Mouse (Mus musculus) gastrocnemius, postnatal 36 days (tissue): ENCODE results near the gene Mcpt1. TPM values are rescaled to one million over a fixed set of nuclear protein-coding genes. Genes with fewer than 3 reads are reported as not detected.
"Not testable (repeated sequence)": the region's sequence is repeated elsewhere in the genome, so short reads cannot be mapped to it uniquely, and the experiment has no call there.

Experiments
- DNase-seq, 2 experiments: peaks; one replicate each; pipeline ENCODE4 v3.0.0; 2022
- intact Hi-C: fragments of 180-260 bp; cut with DNase I; formaldehyde crosslinking; loops from one replicate; pipeline ENCODE4 v1.15.1; 2025
- long read RNA-seq, 2 experiments: library from polyadenylated mRNA; stranded (forward); transcript quantifications; one replicate each; pipeline ENCODE4 v2.0.0; 2021
- total RNA-seq, 2 experiments: library from RNA; stranded (reverse); gene quantifications; 2 replicates each; pipeline ENCODE4 v1.2.3; 2021

Mcpt1 gene
- total RNA-seq: not detected
- long read RNA-seq, experiment 1: 0 reads
- long read RNA-seq, experiment 2: 0 reads

DNA sequence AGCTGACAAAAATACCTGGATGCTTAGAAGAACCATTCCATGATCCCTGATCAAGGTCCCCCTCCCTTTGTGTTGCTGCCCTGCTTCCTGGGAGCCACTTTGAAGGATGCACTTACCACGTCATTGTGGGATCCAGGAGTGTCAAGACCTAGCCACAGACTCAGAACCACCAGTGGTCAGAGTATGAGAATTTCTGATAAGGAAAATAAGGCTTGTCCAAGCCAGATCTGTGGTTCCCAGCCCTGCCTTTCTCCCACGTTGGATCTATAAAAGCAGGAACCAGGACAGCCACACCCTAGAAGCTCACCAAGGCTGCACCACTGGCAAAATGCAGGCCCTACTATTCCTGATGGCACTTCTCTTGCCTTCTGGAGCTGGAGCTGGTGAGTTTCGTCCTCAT is at the start of gene Mcpt1:
TSS of gene Mcpt1 (plus strand) at position 301 of the 400 bp plus-strand sequence.
- intact Hi-C loops: not testable (repeated sequence)

DNA sequence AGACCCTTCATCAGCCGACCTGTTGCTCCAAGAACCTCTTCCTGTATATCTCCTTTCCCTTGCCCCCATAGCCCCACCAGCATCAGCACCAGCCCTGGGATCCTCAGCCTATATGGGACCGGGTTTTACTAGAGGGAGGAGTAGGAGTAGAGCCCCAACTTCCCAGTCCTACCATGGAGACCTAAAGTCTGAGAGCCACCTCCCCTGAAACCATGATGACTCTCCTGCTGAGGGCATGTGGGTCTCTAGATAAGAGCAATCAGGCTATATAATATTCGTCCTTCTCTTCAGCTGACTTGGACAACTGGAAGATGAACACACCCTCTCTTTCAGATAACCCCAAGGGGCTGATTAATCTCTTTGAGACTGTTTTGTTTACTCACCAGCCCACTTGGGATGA is 30.3 kb upstream of the Mcpt1 start:
- intact Hi-C loops, DNase-seq: not testable (repeated sequence)

More for the DNA sequence above, at the start of gene Mcpt1:
- DNase-seq: not testable (repeated sequence)

DNA sequence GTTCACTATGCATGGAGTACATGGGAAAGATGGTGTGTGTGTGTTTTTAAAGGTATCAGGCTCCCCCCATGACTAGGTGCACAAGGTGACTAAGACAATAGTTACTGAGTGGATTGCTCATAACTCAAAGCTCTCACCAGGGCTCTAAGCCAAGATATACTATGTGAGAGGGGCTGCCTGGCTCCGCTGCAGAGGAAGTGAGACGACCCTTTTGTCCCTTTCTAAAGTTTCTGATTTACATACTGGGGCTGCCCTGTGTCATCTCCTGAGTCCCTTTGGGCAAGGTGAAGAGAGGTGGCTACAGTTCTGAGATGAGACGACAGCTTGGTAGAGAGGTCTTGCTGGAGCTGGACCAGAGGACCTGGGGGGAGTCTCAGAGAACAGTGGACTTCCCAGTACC is 4.6 kb upstream of the Mcpt1 start:
- intact Hi-C loops: no loop called here
- DNase-seq: no peak

DNA sequence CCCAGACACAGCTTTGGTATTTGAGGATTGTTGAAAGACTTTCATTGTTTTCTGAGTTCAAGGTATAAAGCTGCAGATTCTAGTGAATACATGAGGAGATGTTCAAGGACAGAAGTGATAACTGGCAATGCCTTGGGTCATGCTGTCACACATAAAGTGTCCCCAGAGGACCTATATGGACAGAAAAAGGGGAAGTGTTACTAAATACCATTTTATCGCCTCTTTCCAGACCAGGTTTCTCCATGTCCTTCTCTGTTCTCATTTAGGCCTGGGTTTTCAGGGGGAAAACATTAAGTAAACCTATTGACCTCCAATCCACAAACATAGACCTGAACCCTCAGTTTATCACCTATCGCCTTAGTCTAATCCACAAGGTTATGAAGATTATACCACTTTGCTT is 3.8 kb upstream of the Mcpt1 start:
- DNase-seq: no peak
- intact Hi-C loops: no loop called here

DNA sequence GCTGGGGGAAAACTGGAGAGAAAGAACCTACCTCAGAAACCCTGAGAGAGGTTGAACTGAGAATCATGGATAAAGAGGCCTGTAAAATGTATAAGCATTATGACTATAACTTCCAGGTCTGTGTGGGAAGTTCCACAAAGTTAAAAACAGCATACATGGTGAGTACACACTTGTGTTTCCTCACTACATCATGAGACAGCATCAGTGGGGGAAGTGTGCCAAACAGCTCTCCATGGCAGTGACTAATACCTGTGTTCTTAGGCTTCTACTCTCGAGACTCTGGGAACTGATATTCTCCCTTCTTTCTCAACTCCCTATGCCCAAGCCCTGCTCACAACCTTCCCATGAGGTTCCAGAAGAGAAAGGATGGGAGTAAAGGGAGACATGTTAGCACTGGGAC is 1.7 kb downstream of the Mcpt1 start:
- intact Hi-C loops: no loop called here
- no peak for DNase-seq

DNA sequence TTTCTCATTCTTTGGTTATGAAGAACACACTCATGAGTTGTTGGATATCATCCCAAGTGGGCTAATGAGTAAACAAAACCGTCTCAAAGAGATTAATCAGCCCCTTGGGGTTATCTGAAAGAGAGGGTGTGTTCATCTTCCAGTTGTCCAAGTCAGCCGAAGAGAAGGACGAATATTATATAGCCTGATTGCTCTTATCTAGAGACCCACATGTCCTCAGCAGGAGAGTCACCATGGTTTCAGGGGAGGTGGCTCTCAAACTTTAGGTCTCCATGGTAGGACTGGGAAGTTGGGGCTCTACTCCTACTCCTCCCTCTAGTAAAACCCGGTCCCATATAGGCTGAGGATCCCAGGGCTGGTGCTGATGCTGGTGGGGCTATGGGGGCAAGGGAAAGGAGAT is 3.5 kb downstream of the Mcpt1 start:
- DNase-seq, intact Hi-C loops: not testable (repeated sequence)

DNA sequence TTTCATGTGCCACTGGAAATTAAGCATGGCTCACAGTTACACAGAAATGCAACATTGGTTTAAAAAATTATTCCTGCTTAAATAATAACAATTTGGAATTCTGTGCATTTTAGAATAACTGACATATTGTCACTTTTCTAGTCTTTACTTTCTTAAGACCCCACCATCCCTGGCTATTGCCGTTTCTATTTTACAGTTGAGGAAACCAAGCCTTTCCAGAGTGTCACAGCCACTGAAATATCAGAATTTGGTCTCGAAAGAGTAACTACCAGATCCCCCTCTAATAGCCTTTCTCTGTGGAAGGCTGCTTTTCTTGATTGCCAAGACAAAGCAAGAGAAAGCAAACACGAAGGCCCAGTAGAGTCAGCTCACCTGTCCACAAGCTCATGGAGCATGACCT is 12.6 kb downstream of the Mcpt1 start, which contains the start of gene Mcpt9:
TSS of gene Mcpt9 (minus strand) at position 101 of the 400 bp plus-strand sequence.
- intact Hi-C loops, DNase-seq: not testable (repeated sequence)

DNA sequence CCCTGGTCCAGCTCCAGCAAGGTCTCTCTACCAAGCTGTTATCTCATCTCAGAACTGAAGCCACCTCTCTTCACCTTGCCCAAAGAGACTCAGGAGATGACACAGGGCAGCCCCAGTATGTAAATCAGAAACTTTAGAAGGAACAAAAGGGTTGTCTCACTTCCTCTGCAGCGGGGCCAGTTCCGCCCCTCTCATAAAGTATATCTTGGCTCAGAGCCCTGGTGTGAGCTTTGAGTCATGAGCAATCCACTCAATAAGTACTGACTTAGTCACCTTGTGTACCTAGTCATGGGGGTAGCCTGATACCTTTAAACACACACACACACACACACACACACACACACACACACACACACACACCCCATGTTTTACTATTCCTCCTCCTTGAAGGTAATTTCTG is 16.7 kb downstream of the Mcpt1 start:
- intact Hi-C loops: no loop called here
- DNase-seq: no peak

DNA sequence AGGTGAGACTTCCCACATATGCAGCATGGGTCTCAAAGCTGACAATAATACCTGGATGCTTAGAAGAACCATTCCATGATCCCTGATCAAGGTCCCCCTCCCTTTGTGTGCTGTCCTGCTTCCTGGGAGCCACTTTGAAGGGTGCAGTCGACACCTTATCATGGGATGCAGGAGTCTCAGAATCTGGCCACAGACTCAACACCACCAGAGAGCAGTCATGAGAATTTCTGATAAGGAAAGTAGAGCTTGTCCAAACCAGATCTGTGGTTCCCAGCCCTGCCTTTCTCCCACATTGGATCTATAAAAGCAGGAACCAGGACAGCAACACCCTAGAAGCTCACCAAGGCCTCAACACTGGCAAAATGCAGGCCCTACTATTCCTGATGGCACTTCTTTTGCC is 24.0 kb downstream of the Mcpt1 start, which contains the start of gene Mcpt2:
TSS of gene Mcpt2 (plus strand) at position 250 of the 400 bp plus-strand sequence.
- intact Hi-C loops, DNase-seq: not testable (repeated sequence)

DNA sequence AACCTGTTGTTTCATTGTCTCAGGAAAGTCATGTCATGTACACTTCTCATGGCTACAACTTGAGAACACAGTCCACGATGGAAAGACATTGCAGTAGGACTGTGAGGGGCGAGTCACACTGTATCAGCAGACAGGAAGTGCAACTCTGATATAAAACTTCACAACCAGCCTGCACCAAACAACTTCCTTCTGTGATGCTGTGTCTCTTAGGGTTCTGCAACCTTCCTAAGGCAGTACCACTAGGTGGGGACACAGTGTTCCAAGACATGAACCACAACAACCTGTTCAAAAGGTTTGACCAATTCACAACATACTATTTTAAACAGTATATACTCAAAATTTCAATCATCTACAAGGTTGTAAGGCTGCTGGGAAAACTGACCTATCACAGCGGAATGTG is 37.6 kb downstream of the Mcpt1 start:
- no peak for DNase-seq
- intact Hi-C loops: no loop called here

DNA sequence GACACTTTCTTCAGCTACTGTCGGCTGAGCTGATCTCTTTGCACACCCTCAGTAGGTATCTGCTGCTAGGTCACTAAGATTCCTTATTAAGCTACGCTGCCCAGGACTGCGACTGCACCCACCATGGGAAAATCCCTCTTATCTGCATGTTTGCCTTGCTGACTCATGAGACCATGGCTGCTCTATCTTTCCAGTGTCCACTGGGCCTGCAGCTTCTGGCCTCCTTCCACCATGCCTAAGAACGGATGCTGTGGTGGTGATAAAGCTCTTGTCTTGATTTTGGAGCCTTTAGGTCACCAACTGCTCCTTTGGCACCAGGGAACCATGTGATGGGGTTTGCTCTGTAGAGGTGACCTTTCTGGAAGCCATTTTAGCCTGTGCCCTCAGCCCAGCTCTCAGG is 40.0 kb downstream of the Mcpt1 start:
- no peak for DNase-seq
- intact Hi-C loops: no loop called here

DNA sequence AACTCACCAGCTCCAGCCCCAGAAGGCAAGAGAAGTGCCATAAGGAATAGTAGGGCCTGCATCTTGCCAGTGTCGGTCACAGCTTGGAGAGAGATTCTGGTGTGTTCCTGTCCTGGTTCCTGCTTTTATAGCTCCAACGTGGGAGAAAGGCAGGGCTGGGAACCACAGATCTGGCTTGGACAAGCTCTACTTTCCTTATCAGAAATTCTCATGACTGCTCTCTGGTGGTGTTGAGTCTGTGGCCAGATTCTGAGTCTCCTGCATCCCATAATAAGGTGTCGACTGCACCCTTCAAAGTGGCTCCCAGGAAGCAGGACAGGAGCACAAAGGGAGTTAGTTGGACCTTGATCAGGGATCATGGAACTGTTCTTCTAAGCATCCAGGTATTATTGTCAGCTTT is 44.4 kb downstream of the Mcpt1 start, which contains the start of gene Mcpt4:
TSS of gene Mcpt4 (minus strand) at position 101 of the 400 bp plus-strand sequence.
- DNase-seq, intact Hi-C loops: not testable (repeated sequence)

Other genes with a start within 250 kb of the Mcpt1 start
- gene Adcy4, start 233.9 kb upstream of the Mcpt1 start, total RNA-seq: 1 to 10 TPM; 5.3 to 6.5 TPM
- under 1 TPM; 0.59 to 0.67 TPM for gene Ripk3, start 229.1 kb upstream of the Mcpt1 start, total RNA-seq
- 1 to 10 TPM; 3.3 TPM for gene Nfatc4, start 194.8 kb upstream of the Mcpt1 start, total RNA-seq
- gene Nynrin, start 164.0 kb upstream of the Mcpt1 start, total RNA-seq: 1 to 10 TPM; 2.1 to 2.7 TPM
- gene Cbln3, start 133.6 kb upstream of the Mcpt1 start, total RNA-seq: not detected
- 1 to 10 TPM; 6.0 to 7.5 TPM for gene Khnyn, start 133.0 kb upstream of the Mcpt1 start, total RNA-seq
- 100 to 1,000 TPM; 111 to 122 TPM for gene Sdr39u1, start 117.7 kb upstream of the Mcpt1 start, total RNA-seq
- gene Cma1, start 73.3 kb upstream of the Mcpt1 start, total RNA-seq: 1 to 10 TPM; 2.3 to 2.7 TPM
- not detected for gene Cma2, start 67.0 kb upstream of the Mcpt1 start, total RNA-seq
- not detected for gene Mcpt9, start 12.5 kb downstream of the Mcpt1 start, total RNA-seq
- not detected for gene Mcpt2, start 24.1 kb downstream of the Mcpt1 start, total RNA-seq
- gene Mcpt4, start 44.3 kb downstream of the Mcpt1 start, total RNA-seq: 1 to 10 TPM; 2.5 to 3.3 TPM
- not detected for gene Mcpt8, start 67.3 kb downstream of the Mcpt1 start, total RNA-seq
- gene Ctsg, start 84.6 kb downstream of the Mcpt1 start, total RNA-seq: not detected
- not detected for gene Gzme, start 102.7 kb downstream of the Mcpt1 start, total RNA-seq
- not detected for gene Gzmd, start 114.6 kb downstream of the Mcpt1 start, total RNA-seq
- gene Gzmg, start 141.6 kb downstream of the Mcpt1 start, total RNA-seq: not detected
- gene Gzmn, start 156.6 kb downstream of the Mcpt1 start, total RNA-seq: not detected
- gene Gzmf, start 193.4 kb downstream of the Mcpt1 start, total RNA-seq: not detected
- not detected for gene Gzmc, start 216.7 kb downstream of the Mcpt1 start, total RNA-seq
- not detected for gene Gzmb, start 244.3 kb downstream of the Mcpt1 start, total RNA-seq